Mouse (Mus musculus): ENCODE measurements at regions not wholly inside any gene's neighbourhood (a gene's known extent, or its start where the extent isn't known, plus 50 kb on each side); places are given as distances from the start of the nearest gene placed in this dataset.

GRCm38 (mm10) chr1:164628840-164629239, 167.6 kb upstream of the Dpt start:
- DNase-seq (ENCODE audit: low read depth) = no peak

- DNase-seq (ENCODE audit: low read depth) = no peak
These were observed 164.8 kb upstream of the Atp1b1 start for GRCm38 (mm10) chr1:164622946-164623345.

- DNase-seq (ENCODE audit: low read depth) = no peak
These were observed 164.3 kb upstream of the Atp1b1 start for GRCm38 (mm10) chr1:164622417-164622816.

GRCm38 (mm10) chr1:164620129-164620528, 162.0 kb upstream of the Atp1b1 start:
- no peak for DNase-seq (ENCODE audit: low read depth)

- no peak for DNase-seq (ENCODE audit: low read depth)
These were observed 159.7 kb upstream of the Atp1b1 start for GRCm38 (mm10) chr1:164617871-164618270.

GRCm38 (mm10) chr1:164607061-164607460, 148.9 kb upstream of the Atp1b1 start:
- DNase-seq (ENCODE audit: low read depth) = no peak

GRCm38 (mm10) chr1:164606141-164606754, 148.1 kb upstream of the Atp1b1 start:
- no peak for DNase-seq (ENCODE audit: low read depth)

- DNase-seq (ENCODE audit: low read depth) = no peak
These were observed 145.3 kb upstream of the Atp1b1 start for GRCm38 (mm10) chr1:164603433-164603832.

GRCm38 (mm10) chr1:164602568-164602967, 144.4 kb upstream of the Atp1b1 start:
- no peak for DNase-seq (ENCODE audit: low read depth)

- no peak for DNase-seq (ENCODE audit: low read depth)
These were observed 132.1 kb upstream of the Atp1b1 start for GRCm38 (mm10) chr1:164590205-164590613.

GRCm38 (mm10) chr1:164586066-164586989, 128.2 kb upstream of the Atp1b1 start:
- peak; percentile 19 for DNase-seq (ENCODE audit: low read depth)

- no peak for DNase-seq (ENCODE audit: low read depth)
These were observed 118.8 kb upstream of the Atp1b1 start for GRCm38 (mm10) chr1:164576856-164577489.

- no peak for DNase-seq (ENCODE audit: low read depth)
These were observed 115.5 kb upstream of the Atp1b1 start for GRCm38 (mm10) chr1:164573639-164574038.

- DNase-seq (ENCODE audit: low read depth) = no peak
These were observed 114.0 kb upstream of the Atp1b1 start for GRCm38 (mm10) chr1:164572183-164572582.

GRCm38 (mm10) chr1:164571496-164572078, 113.4 kb upstream of the Atp1b1 start:
- DNase-seq (ENCODE audit: low read depth) = no peak

GRCm38 (mm10) chr1:164564847-164565246, 106.7 kb upstream of the Atp1b1 start:
- DNase-seq (ENCODE audit: low read depth) = no peak

- DNase-seq (ENCODE audit: low read depth) = peak; percentile 75
These were observed 101.5 kb upstream of the Atp1b1 start for GRCm38 (mm10) chr1:164559546-164560228.

- no peak for DNase-seq (ENCODE audit: low read depth)
These were observed 94.5 kb upstream of the Atp1b1 start for GRCm38 (mm10) chr1:164552658-164553057.

- no peak for DNase-seq (ENCODE audit: low read depth)
These were observed 92.9 kb upstream of the Atp1b1 start for GRCm38 (mm10) chr1:164551019-164551418.

- DNase-seq (ENCODE audit: low read depth) = no peak
These were observed 92.4 kb upstream of the Atp1b1 start for GRCm38 (mm10) chr1:164550596-164550995.

GRCm38 (mm10) chr1:164548071-164548470, 89.9 kb upstream of the Atp1b1 start:
- no peak for DNase-seq (ENCODE audit: low read depth)

- DNase-seq (ENCODE audit: low read depth) = no peak
These were observed 87.7 kb upstream of the Atp1b1 start for GRCm38 (mm10) chr1:164545843-164546242.

Data from gonadal fat pad, adult 2 months (tissue).